Mouse (Mus musculus) embryonic stem cell, embryonic (primary cell): ENCODE measurements at regions not wholly inside any gene's neighbourhood (a gene's known extent, or its start where the extent isn't known, plus 50 kb on each side); places are given as distances from the start of the nearest gene placed in this dataset.

ENCODE experiments used
- CTCF ChIA-PET, 4 experiments: fragments of 300-600 bp in 2 of 4; fragments of 350-600 bp in 2 of 4; sonication (Branson Sonifier 250); formaldehyde crosslinking; loops; one replicate each; lab custom pipeline; 2022; ENCODE audit warnings: inconsistent platforms in 2 of 4; lab: Charles Lee
- POLR2A ChIA-PET, 4 experiments: fragments of 300-600 bp in 2 of 4; fragments of 350-600 bp in 2 of 4; sonication (Branson Sonifier 250); formaldehyde crosslinking; loops; one replicate each; lab custom pipeline; 2022; ENCODE audit warnings: antibody characterized with exemption in 4 of 4, inconsistent platforms in 1 of 4; lab: Charles Lee

- POLR2A ChIA-PET = no interaction called here
- CTCF ChIA-PET = interaction anchor here in 3 of 4 experiments (0.6 to 1.2 kb wide), 4 partner anchors 12 to 578 kb away, joined by 3 to 5 read pairs (median 4); no protein-coding TSS in a partner anchor
Observed at GRCm38 (mm10) chrX:58620403-58620802, 288.8 kb upstream of the 4930550L24Rik start.
